Mouse (Mus musculus): ENCODE results near the gene Ccdc8.

Gene Ccdc8

GRCm38 (mm10) chr7:17009326-17010009 lies 17.0 kb downstream of the Ccdc8 start:
- DNase-seq (ENCODE audit: low read depth, low spot score): no peak

GRCm38 (mm10) chr7:17010010-17010347 lies 17.5 kb downstream of the Ccdc8 start:
- no peak for DNase-seq (ENCODE audit: low read depth, low spot score)

GRCm38 (mm10) chr7:17011909-17012590 lies 19.5 kb downstream of the Ccdc8 start:
- DNase-seq (ENCODE audit: low read depth, low spot score): no peak

- DNase-seq (ENCODE audit: low read depth, low spot score): no peak
Observed at GRCm38 (mm10) chr7:17015381-17015780, 22.9 kb downstream of the Ccdc8 start.

- no peak for DNase-seq (ENCODE audit: low read depth, low spot score)
Observed at GRCm38 (mm10) chr7:17017036-17017435, 24.5 kb downstream of the Ccdc8 start.

GRCm38 (mm10) chr7:17017921-17018320 lies 25.4 kb downstream of the Ccdc8 start:
- DNase-seq (ENCODE audit: low read depth, low spot score): no peak

GRCm38 (mm10) chr7:17019426-17020166 lies 27.1 kb downstream of the Ccdc8 start:
- no peak for DNase-seq (ENCODE audit: low read depth, low spot score)

- DNase-seq (ENCODE audit: low read depth, low spot score): no peak
Observed at GRCm38 (mm10) chr7:17022176-17022575, 29.7 kb downstream of the Ccdc8 start.

GRCm38 (mm10) chr7:17023701-17024100 lies 31.2 kb downstream of the Ccdc8 start:
- no peak for DNase-seq (ENCODE audit: low read depth, low spot score)

GRCm38 (mm10) chr7:17024141-17024540 lies 31.6 kb downstream of the Ccdc8 start:
- no peak for DNase-seq (ENCODE audit: low read depth, low spot score)

GRCm38 (mm10) chr7:17024814-17025504 lies 32.5 kb downstream of the Ccdc8 start:
- DNase-seq (ENCODE audit: low read depth, low spot score): no peak

- DNase-seq (ENCODE audit: low read depth, low spot score): no peak
Observed at GRCm38 (mm10) chr7:17025505-17025894, 33.0 kb downstream of the Ccdc8 start.

GRCm38 (mm10) chr7:17025896-17026622 lies 33.6 kb downstream of the Ccdc8 start:
- no peak for DNase-seq (ENCODE audit: low read depth, low spot score)

- peak; percentile 85 for DNase-seq (ENCODE audit: low read depth, low spot score)
Observed at GRCm38 (mm10) chr7:17026710-17027587, 34.4 kb downstream of the Ccdc8 start.

GRCm38 (mm10) chr7:17027588-17028343 lies 35.3 kb downstream of the Ccdc8 start, which contains the start of gene Ppp5c:
Gene Ppp5c, minus strand, starts transcription at chr7:17027924.
- DNase-seq (ENCODE audit: low read depth, low spot score): peak; percentile 92

- DNase-seq (ENCODE audit: low read depth, low spot score): no peak
Observed at GRCm38 (mm10) chr7:17028923-17029322, 36.4 kb downstream of the Ccdc8 start.

- no peak for DNase-seq (ENCODE audit: low read depth, low spot score)
Observed at GRCm38 (mm10) chr7:17030239-17030638, 37.7 kb downstream of the Ccdc8 start.

GRCm38 (mm10) chr7:17038018-17038695 lies 45.6 kb downstream of the Ccdc8 start:
- no peak for DNase-seq (ENCODE audit: low read depth, low spot score)

- no peak for DNase-seq (ENCODE audit: low read depth, low spot score)
Observed at GRCm38 (mm10) chr7:17039373-17039772, 46.9 kb downstream of the Ccdc8 start.

All from mesoderm, embryonic 11.5 days (tissue).